Mouse (Mus musculus) lung, adult 10 weeks (tissue): Measurements from ENCODE around the gene Irf4. TPM values are rescaled to one million over a fixed set of nuclear protein-coding genes. Genes with fewer than 3 reads are reported as not detected.

Experiments
- polyA plus RNA-seq: library from polyadenylated mRNA; stranded (reverse); fragments of 350-450 nt; fragmentation: Illumina TruSeq; extraction: RNeasy Lipid Tissue Mini Kit (QIAGEN cat#74804); gene quantifications from one replicate; pipeline ENCODE4 v1.2.3, GENCODE M21; 2014; ENCODE audit warnings: low read depth, low replicate concordance; ENCODE audit not compliant: insufficient read depth

The Irf4 gene
- polyA plus RNA-seq: 2.5 TPM

GRCm38 (mm10) chr13:30749021-30749556 lies at the start of gene Irf4:
Irf4 (plus strand) TSS chr13:30749226.

Other genes starting within 250 kb of the Irf4 start
- 100 TPM for gene Uqcrfs1, start 203.9 kb upstream of the Irf4 start, polyA plus RNA-seq
- gene Dusp22, start 89.2 kb upstream of the Irf4 start, polyA plus RNA-seq: 18.0 TPM
- 0.28 TPM for gene Hus1b, start 198.5 kb downstream of the Irf4 start, polyA plus RNA-seq
- 12.5 TPM for gene Exoc2, start 224.9 kb downstream of the Irf4 start, polyA plus RNA-seq
- gene Gm5447, start 225.0 kb downstream of the Irf4 start, polyA plus RNA-seq: not detected